Mouse (Mus musculus): ENCODE results near the gene Kcnh2. TPM values are rescaled to one million over a fixed set of nuclear protein-coding genes. Genes with fewer than 3 reads are reported as not detected.

Gene Kcnh2
- polyA plus RNA-seq, 1 experiment from 2014 or later, result 20.8 TPM

DNA sequence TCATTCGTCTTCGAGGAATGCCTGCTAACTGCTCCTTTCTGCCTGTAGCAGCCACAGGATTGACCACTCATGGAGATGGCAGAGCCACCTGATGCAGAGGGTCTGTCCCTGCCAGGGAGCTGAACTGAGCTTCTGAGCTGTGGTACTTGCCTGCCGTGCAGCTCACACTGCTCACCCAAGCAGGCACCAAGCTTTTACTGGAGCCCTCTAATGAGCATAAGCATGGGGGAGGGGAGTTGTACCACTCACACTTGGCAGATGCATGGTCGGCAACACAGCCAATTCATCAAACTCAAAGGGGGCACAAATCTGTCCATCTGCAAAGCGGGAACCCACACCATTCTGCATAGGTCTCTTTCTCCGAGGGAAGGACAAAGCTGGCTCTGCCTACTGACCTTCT is 67.3 kb downstream of the Kcnh2 start:
- WGBS (ENCODE audit: insufficient replicate concordance), result 69% methylated on average over 6 of the region's 6 CpGs
- H3K4me2 ChIP-seq, result no peak overlapping the region
- H3K9ac ChIP-seq (ENCODE audit: low read depth, low read length), result no peak overlapping the region
- H3K4me1 ChIP-seq (ENCODE audit: control insufficient read depth, insufficient read depth, low read length), result no peaks in the 10 kb centered on the region
- no peaks in the 10 kb centered on the region for H3K36me3 ChIP-seq (ENCODE audit: control insufficient read depth, insufficient read depth, low read length)
- no peaks in the 10 kb centered on the region for H3K27me3 ChIP-seq (ENCODE audit: control insufficient read depth, insufficient read depth, low read length)
- no peaks in the 10 kb centered on the region for H3K9me3 ChIP-seq (replicated peaks; ENCODE audit: control insufficient read depth, low read length)
- no peak overlapping the region for H3K4me3 ChIP-seq (ENCODE audit: low read depth, low read length)
- H3K27ac ChIP-seq (ENCODE audit: low read depth, low read length), result no peak overlapping the region
- ATAC-seq (replicated peaks; ENCODE audit: insufficient number of reproducible peaks, low FRiP score, low TSS enrichment), result no peak

DNA sequence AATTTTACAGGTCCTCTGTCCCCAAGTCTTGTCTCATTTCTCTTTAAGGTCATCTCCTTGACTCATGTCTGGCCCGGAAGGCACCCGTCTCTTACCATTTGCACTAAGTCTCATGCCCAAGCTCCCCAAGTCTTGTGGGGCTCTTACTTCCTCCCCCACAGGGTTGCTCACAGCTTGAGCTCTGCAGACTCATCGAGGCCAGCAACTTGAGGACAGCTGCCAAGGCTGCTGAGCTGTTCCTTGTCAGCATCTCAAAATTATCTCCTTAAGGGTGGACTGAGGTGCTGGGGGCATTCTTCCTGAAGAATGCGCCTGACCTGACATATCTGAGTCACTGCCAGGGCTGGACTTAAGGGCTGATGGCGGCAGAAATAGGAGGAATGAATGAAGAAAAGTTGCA is 68.2 kb downstream of the Kcnh2 start:
- no peaks in the 10 kb centered on the region for H3K36me3 ChIP-seq (ENCODE audit: control insufficient read depth, insufficient read depth, low read length)
- no peak for ATAC-seq (replicated peaks; ENCODE audit: insufficient number of reproducible peaks, low FRiP score, low TSS enrichment)
- WGBS (ENCODE audit: insufficient replicate concordance), result 54% methylated on average over 5 of the region's 5 CpGs
- no peaks in the 10 kb centered on the region for H3K9me3 ChIP-seq (replicated peaks; ENCODE audit: control insufficient read depth, low read length)
- no peak overlapping the region for H3K9ac ChIP-seq (ENCODE audit: low read depth, low read length)
- no peak overlapping the region for H3K4me3 ChIP-seq (ENCODE audit: low read depth, low read length)
- no peaks in the 10 kb centered on the region for H3K27me3 ChIP-seq (ENCODE audit: control insufficient read depth, insufficient read depth, low read length)
- no peak overlapping the region for H3K4me2 ChIP-seq
- no peaks in the 10 kb centered on the region for H3K4me1 ChIP-seq (ENCODE audit: control insufficient read depth, insufficient read depth, low read length)
- no peak overlapping the region for H3K27ac ChIP-seq (ENCODE audit: low read depth, low read length)

- Histone ChIP-seq H3K4me1 (ENCODE audit: control insufficient read depth, insufficient read depth, low read length) (no peaks in the 10 kb centered on the region), H3K4me2 (no peak overlapping the region), H3K27ac (ENCODE audit: low read depth, low read length) (no peak overlapping the region), H3K9me3 (replicated peaks; ENCODE audit: control insufficient read depth, low read length) (no peaks in the 10 kb centered on the region), H3K4me3 (ENCODE audit: low read depth, low read length) (no peak overlapping the region), H3K9ac (ENCODE audit: low read depth, low read length) (no peak overlapping the region), H3K36me3 (ENCODE audit: control insufficient read depth, insufficient read depth, low read length) (no peaks in the 10 kb centered on the region), H3K27me3 (ENCODE audit: control insufficient read depth, insufficient read depth, low read length) (no peaks in the 10 kb centered on the region)
- ATAC-seq (replicated peaks; ENCODE audit: insufficient number of reproducible peaks, low FRiP score, low TSS enrichment), result no peak
- 66% methylated on average over 2 of the region's 2 CpGs for WGBS (ENCODE audit: insufficient replicate concordance)
These were observed 70.9 kb downstream of the Kcnh2 start for GRCm38 (mm10) chr5:24280523-24280922.

DNA sequence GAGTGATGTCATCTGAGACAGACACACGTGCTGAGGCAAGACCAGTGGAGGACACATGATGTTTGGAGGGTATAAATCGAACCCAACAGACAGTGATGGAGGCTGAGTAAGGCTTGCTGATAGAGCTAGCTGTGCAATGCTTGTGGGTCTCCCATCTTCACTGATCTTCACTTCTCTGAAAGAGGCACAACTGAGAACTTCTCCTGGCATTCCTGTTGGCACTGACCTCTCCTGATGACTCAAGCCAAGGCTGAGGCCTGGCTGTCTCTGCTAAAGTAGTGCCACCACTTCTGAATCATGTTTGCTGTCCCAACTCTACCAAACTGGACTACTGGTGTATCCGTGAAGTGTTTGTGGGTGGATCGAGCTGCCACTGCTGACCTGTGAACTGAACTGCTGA is 71.9 kb downstream of the Kcnh2 start:
- ATAC-seq (replicated peaks; ENCODE audit: insufficient number of reproducible peaks, low FRiP score, low TSS enrichment), result no peak
- Histone ChIP-seq H3K27me3 (ENCODE audit: control insufficient read depth, insufficient read depth, low read length) (no peaks in the 10 kb centered on the region), H3K4me2 (no peak overlapping the region), H3K36me3 (ENCODE audit: control insufficient read depth, insufficient read depth, low read length) (no peaks in the 10 kb centered on the region), H3K27ac (ENCODE audit: low read depth, low read length) (no peak overlapping the region), H3K4me1 (ENCODE audit: control insufficient read depth, insufficient read depth, low read length) (no peaks in the 10 kb centered on the region), H3K9ac (ENCODE audit: low read depth, low read length) (no peak overlapping the region), H3K4me3 (ENCODE audit: low read depth, low read length) (no peak overlapping the region), H3K9me3 (replicated peaks; ENCODE audit: control insufficient read depth, low read length) (no peaks in the 10 kb centered on the region)
- 80% methylated on average over 4 of the region's 4 CpGs for WGBS (ENCODE audit: insufficient replicate concordance)

- no peak for ATAC-seq (replicated peaks; ENCODE audit: insufficient number of reproducible peaks, low FRiP score, low TSS enrichment)
These were observed 73.2 kb downstream of the Kcnh2 start for GRCm38 (mm10) chr5:24278206-24278605.

GRCm38 (mm10) chr5:24273683-24274621 is 77.5 kb downstream of the Kcnh2 start:
- Histone ChIP-seq H3K27me3 (ENCODE audit: control insufficient read depth, insufficient read depth, low read length) (no peaks in the 10 kb centered on the region), H3K9ac (ENCODE audit: low read depth, low read length) (no peak overlapping the region), H3K4me1 (ENCODE audit: control insufficient read depth, insufficient read depth, low read length) (no peaks in the 10 kb centered on the region; the same call in 1 of the 2 replicates), H3K27ac (ENCODE audit: low read depth, low read length) (no peak overlapping the region), H3K36me3 (ENCODE audit: control insufficient read depth, insufficient read depth, low read length) (no peaks in the 10 kb centered on the region), H3K4me2 (no peak overlapping the region), H3K4me3 (ENCODE audit: low read depth, low read length) (no peak overlapping the region), H3K9me3 (replicated peaks; ENCODE audit: control insufficient read depth, low read length) (no peaks in the 10 kb centered on the region)
- no peak for ATAC-seq (replicated peaks; ENCODE audit: insufficient number of reproducible peaks, low FRiP score, low TSS enrichment)
- WGBS (ENCODE audit: insufficient replicate concordance), result 54% methylated on average over 9 of the region's 9 CpGs

More at GRCm38 (mm10) chr5:24278206-24278605, 73.2 kb downstream of the Kcnh2 start:
- no peak overlapping the region for H3K4me3 ChIP-seq (ENCODE audit: low read depth, low read length)
- no peaks in the 10 kb centered on the region for H3K9me3 ChIP-seq (replicated peaks; ENCODE audit: control insufficient read depth, low read length)
- H3K27ac ChIP-seq (ENCODE audit: low read depth, low read length), result no peak overlapping the region
- no peak overlapping the region for H3K4me2 ChIP-seq
- no peaks in the 10 kb centered on the region for H3K27me3 ChIP-seq (ENCODE audit: control insufficient read depth, insufficient read depth, low read length)
- H3K9ac ChIP-seq (ENCODE audit: low read depth, low read length), result no peak overlapping the region
- H3K36me3 ChIP-seq (ENCODE audit: control insufficient read depth, insufficient read depth, low read length), result no peaks in the 10 kb centered on the region
- 76% methylated on average over 10 of the region's 10 CpGs for WGBS (ENCODE audit: insufficient replicate concordance)
- H3K4me1 ChIP-seq (ENCODE audit: control insufficient read depth, insufficient read depth, low read length), result no peaks in the 10 kb centered on the region; the same call in 1 of the 2 replicates

- no peak overlapping the region for H3K27ac ChIP-seq (ENCODE audit: low read depth, low read length)
- no peaks in the 10 kb centered on the region for H3K36me3 ChIP-seq (ENCODE audit: control insufficient read depth, insufficient read depth, low read length)
- H3K4me2 ChIP-seq, result no peak overlapping the region
- no peak for ATAC-seq (replicated peaks; ENCODE audit: insufficient number of reproducible peaks, low FRiP score, low TSS enrichment)
- WGBS (ENCODE audit: insufficient replicate concordance), result 70% methylated on average over 4 of the region's 4 CpGs
- H3K9me3 ChIP-seq (replicated peaks; ENCODE audit: control insufficient read depth, low read length), result no peaks in the 10 kb centered on the region
- H3K4me3 ChIP-seq (ENCODE audit: low read depth, low read length), result no peak overlapping the region
- H3K9ac ChIP-seq (ENCODE audit: low read depth, low read length), result no peak overlapping the region
- peaks cover 2% of the 10 kb centered on the region for H3K4me1 ChIP-seq (ENCODE audit: control insufficient read depth, insufficient read depth, low read length)
- no peaks in the 10 kb centered on the region for H3K27me3 ChIP-seq (ENCODE audit: control insufficient read depth, insufficient read depth, low read length)
These were observed 80.5 kb downstream of the Kcnh2 start for GRCm38 (mm10) chr5:24270941-24271340.

Data from heart, embryonic 11.5 days (tissue).